Mouse (Mus musculus) hindbrain, postnatal 0 days (tissue): ENCODE measurements around the gene Arhgap8. TPM values are rescaled to one million over a fixed set of nuclear protein-coding genes. Genes with fewer than 3 reads are reported as not detected.

Experiments used
- ATAC-seq: fragments of 200-750 bp; cut with Nextera tagmentation; 2 replicates; pipeline ENCODE4 v1.8.0; 2017; ENCODE audit warnings: mild to moderate bottlenecking, moderate TSS enrichment, moderate library complexity
- DNase-seq: peaks from one replicate; pipeline ENCODE4 v3.0.0-alpha.2; 2015; ENCODE audit warnings: low spot score
- H3K27ac ChIP-seq: fragments of 300-500 bp; sonication (generic); 2 replicates; pipeline ENCODE4 v1.5.1; 2014; ENCODE audit warnings: mild to moderate bottlenecking
- H3K27me3 ChIP-seq: fragments of 300-500 bp; sonication (generic); 2 replicates; pipeline ENCODE4 v1.6.1; 2014; ENCODE audit warnings: low read length, mixed read lengths; ENCODE audit not compliant: insufficient read depth
- H3K36me3 ChIP-seq: fragments of 300-500 bp; sonication (generic); 2 replicates; pipeline ENCODE4 v1.6.1; 2014; ENCODE audit warnings: low read length, mixed read lengths; ENCODE audit not compliant: insufficient read depth
- H3K4me1 ChIP-seq: fragments of 300-500 bp; sonication (generic); 2 replicates; pipeline ENCODE4 v1.6.1; 2014; ENCODE audit warnings: antibody characterized with exemption, low read length, mixed read lengths; ENCODE audit not compliant: insufficient read depth
- H3K4me2 ChIP-seq: fragments of 300-500 bp; sonication (generic); 2 replicates; pipeline ENCODE4 v1.6.1; 2014; ENCODE audit warnings: low read depth, mild to moderate bottlenecking, low read length, moderate library complexity, mixed read lengths
- H3K4me3 ChIP-seq: fragments of 300-500 bp; sonication (generic); 2 replicates; pipeline ENCODE4 v1.5.1; 2014; ENCODE audit warnings: low read length
- H3K9ac ChIP-seq: fragments of 300-500 bp; sonication (generic); replicated peaks from 2 replicates; pipeline ENCODE4 v1.6.1; 2014; ENCODE audit warnings: mild to moderate bottlenecking, low read length, moderate library complexity, mixed read lengths
- H3K9me3 ChIP-seq: fragments of 300-500 bp; sonication (generic); 2 replicates; pipeline ENCODE4 v1.6.1; 2016; ENCODE audit warnings: low read length, mixed read lengths
- CTCF ChIP-seq: IDR thresholded peaks from 2 replicates; pipeline ENCODE4 v1.5.1; 2016; ENCODE audit warnings: antibody characterized with exemption, control low read depth, low read depth
- WGBS: fragments of 180-500 bp; shearing (Covaris S2); extraction: QIAGEN DNeasy Blood & Tissue Kit; methylation state at CpG from one replicate; pipeline ENCODE4 v1.1.7; 2014; 5-methylcytosine and 5-hydroxymethylcytosine counted together
- polyA plus RNA-seq: library from polyadenylated mRNA; unstranded; fragments of >200 nt; fragmentation: Nextera tagmentation; extraction: Ambion mirVana; gene quantifications from 2 replicates; pipeline ENCODE4 v1.2.1, GENCODE M21; 2015
- total RNA-seq: library from RNA; depleted of rRNA; stranded (reverse); fragments of >200 nt; gene quantifications from 2 replicates; pipeline ENCODE4 v1.2.3, GENCODE M21; 2014

Arhgap8 gene
- total and polyA plus RNA-seq, 2 experiments from 2014 or later, result 0.26 to 0.80 TPM

GRCm38 (mm10) chr15:84702391-84703345 lies 17.2 kb upstream of the Arhgap8 start:
- Histone ChIP-seq H3K4me1 (no peaks in the 10 kb centered on the region), H3K27me3 (no peaks in the 10 kb centered on the region), H3K9ac (no peak overlapping the region), H3K4me2 (no peak overlapping the region), H3K4me3 (no peak overlapping the region), H3K9me3 (no peaks in the 10 kb centered on the region), H3K27ac (no peak overlapping the region), H3K36me3 (0 out of 2 replicates have a peak, but pooled peaks cover 9% of the 10 kb centered on the region)
- 87% methylated on average over 29 of the region's 29 CpGs for WGBS
- ATAC-seq (no peak), DNase-seq (no peak)
- TF ChIP-seq CTCF, result no peak

GRCm38 (mm10) chr15:84703992-84704391 lies 15.9 kb upstream of the Arhgap8 start:
- no peak overlapping the region for H3K9ac ChIP-seq
- no peaks in the 10 kb centered on the region for H3K4me1 ChIP-seq
- no peak for TF ChIP-seq CTCF
- H3K36me3 ChIP-seq, result 0 out of 2 replicates have a peak, but pooled peaks cover 9% of the 10 kb centered on the region
- H3K9me3 ChIP-seq, result no peaks in the 10 kb centered on the region
- H3K27me3 ChIP-seq, result no peaks in the 10 kb centered on the region
- WGBS, result 77% methylated on average over 7 of the region's 7 CpGs
- no peak overlapping the region for H3K4me2 ChIP-seq
- ATAC-seq (no peak), DNase-seq (no peak)
- H3K27ac ChIP-seq, result no peak overlapping the region
- H3K4me3 ChIP-seq, result no peak overlapping the region

GRCm38 (mm10) chr15:84705351-84705901 lies 14.4 kb upstream of the Arhgap8 start:
- 90% methylated on average over 6 of the region's 6 CpGs for WGBS
- 0 out of 2 replicates have a peak, but pooled peaks cover 9% of the 10 kb centered on the region for H3K36me3 ChIP-seq
- no peak overlapping the region for H3K4me3 ChIP-seq
- no peaks in the 10 kb centered on the region for H3K9me3 ChIP-seq
- DNase-seq, result no peak
- no peaks in the 10 kb centered on the region for H3K4me1 ChIP-seq
- no peak overlapping the region for H3K27ac ChIP-seq
- H3K9ac ChIP-seq, result no peak overlapping the region
- H3K27me3 ChIP-seq, result no peaks in the 10 kb centered on the region
- TF ChIP-seq CTCF, result no peak
- no peak overlapping the region for H3K4me2 ChIP-seq
- ATAC-seq, result no peak

GRCm38 (mm10) chr15:84706983-84707619 lies 12.8 kb upstream of the Arhgap8 start:
- Histone ChIP-seq H3K9me3 (no peaks in the 10 kb centered on the region), H3K4me3 (no peak overlapping the region), H3K27ac (no peak overlapping the region), H3K4me1 (no peaks in the 10 kb centered on the region), H3K4me2 (no peak overlapping the region), H3K36me3 (no peaks in the 10 kb centered on the region), H3K27me3 (no peaks in the 10 kb centered on the region), H3K9ac (no peak overlapping the region)
- DNase-seq (no peak), ATAC-seq (no peak)
- TF ChIP-seq CTCF, result no peak
- WGBS, result 81% methylated on average over 6 of the region's 6 CpGs

- no peak overlapping the region for H3K4me2 ChIP-seq
- no peaks in the 10 kb centered on the region for H3K27me3 ChIP-seq
- no peak overlapping the region; the same call in 1 of the 2 replicates for H3K27ac ChIP-seq
- no peaks in the 10 kb centered on the region for H3K4me1 ChIP-seq
- no peak for ATAC-seq
- no peak overlapping the region for H3K4me3 ChIP-seq
- WGBS, result 58% methylated on average over 14 of the region's 14 CpGs
- DNase-seq, result peak; percentile 34
- H3K9me3 ChIP-seq, result no peaks in the 10 kb centered on the region
- H3K9ac ChIP-seq, result no peak overlapping the region
- no peaks in the 10 kb centered on the region for H3K36me3 ChIP-seq
- TF ChIP-seq CTCF, result no peak
Observed at GRCm38 (mm10) chr15:84712566-84713405, 7.1 kb upstream of the Arhgap8 start.

- no peaks in the 10 kb centered on the region for H3K9me3 ChIP-seq
- H3K4me3 ChIP-seq, result 0 out of 2 replicates have a peak overlapping the region, but pooled peaks have one; percentile 17
- WGBS, result under 1% methylated on average over 17 of the region's 17 CpGs
- peak overlapping the region; percentile 40 for H3K4me2 ChIP-seq
- peak; percentile 67 for TF ChIP-seq CTCF
- peak; percentile 81 for DNase-seq
- H3K9ac ChIP-seq, result peak overlapping the region; percentile 33; the same call in 1 of the 2 replicates
- no peaks in the 10 kb centered on the region for H3K27me3 ChIP-seq
- H3K4me1 ChIP-seq, result peaks cover under 1% of the 10 kb centered on the region; the same call in 1 of the 2 replicates
- ATAC-seq, result peak; percentile 76
- H3K36me3 ChIP-seq, result no peaks in the 10 kb centered on the region
- H3K27ac ChIP-seq, result peak overlapping the region; percentile 75
Observed at GRCm38 (mm10) chr15:84714730-84715129, 5.1 kb upstream of the Arhgap8 start.
